Mouse (Mus musculus): ENCODE data around the gene Oxct1. TPM values are rescaled to one million over a fixed set of nuclear protein-coding genes. Genes with fewer than 3 reads are reported as not detected.

The Oxct1 gene
- polyA plus RNA-seq, 1 experiment from 2014 or later = 248 TPM

DNA sequence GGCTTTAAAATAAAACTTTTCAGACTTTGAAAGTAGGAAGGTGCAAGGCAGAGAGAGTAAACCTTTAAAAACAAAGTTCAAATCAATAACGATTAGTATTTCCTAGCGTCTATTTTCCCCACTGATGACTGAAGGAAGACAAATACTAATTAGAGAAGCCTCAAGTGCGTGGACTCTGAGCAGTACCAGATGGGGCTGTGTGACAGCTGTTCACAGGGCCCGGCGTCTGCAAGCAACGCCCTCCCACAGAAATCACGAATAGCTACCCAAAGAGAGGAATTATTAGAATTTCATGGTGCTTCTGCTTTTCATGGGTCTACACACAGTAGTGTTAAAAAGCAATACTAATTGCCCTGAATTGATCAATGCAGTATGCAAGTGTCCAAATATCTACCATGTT is 61.7 kb downstream of the Oxct1 start:
- WGBS = 65% methylated on average over 7 of the region's 7 CpGs
- no peak for ATAC-seq (ENCODE audit: low read depth)

DNA sequence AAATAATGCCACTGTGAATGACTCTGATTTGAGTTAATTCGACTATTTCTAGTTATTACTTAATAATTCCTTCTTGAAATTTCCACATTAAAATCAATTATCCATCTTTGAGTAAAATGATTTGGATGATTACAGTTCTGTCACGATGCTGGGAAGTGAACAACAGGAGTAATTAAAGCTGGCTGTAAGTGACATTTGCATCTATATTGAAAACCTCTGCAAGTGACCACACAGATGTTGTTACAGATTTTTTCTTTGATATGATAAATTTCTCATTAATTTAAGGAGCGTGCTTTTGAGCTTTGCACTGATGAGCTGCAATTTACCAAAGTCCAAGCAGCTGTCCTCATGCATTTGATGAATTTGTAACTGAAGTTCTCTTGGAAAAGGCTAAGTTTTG is 64.4 kb downstream of the Oxct1 start:
- 77% methylated on average over 3 of the region's 3 CpGs for WGBS
- no peaks in the 10 kb centered on the region for H3K4me1 ChIP-seq (replicated peaks; ENCODE audit: control insufficient read depth, insufficient read depth, low read length)
- H3K9me3 ChIP-seq (ENCODE audit: control insufficient read depth, low read length) = no peaks in the 10 kb centered on the region
- H3K36me3 ChIP-seq (ENCODE audit: control insufficient read depth, insufficient read depth, low read length) = peaks cover 2% of the 10 kb centered on the region; the same call in 1 of the 2 replicates
- no peaks in the 10 kb centered on the region for H3K27me3 ChIP-seq (ENCODE audit: control insufficient read depth, insufficient read depth, low read depth, low read length)
- H3K4me2 ChIP-seq (ENCODE audit: low read depth, low read length) = no peak overlapping the region
- no peak overlapping the region for H3K4me3 ChIP-seq (ENCODE audit: low read length)
- no peak overlapping the region for H3K27ac ChIP-seq (ENCODE audit: low read length)
- no peak overlapping the region for H3K9ac ChIP-seq (ENCODE audit: low read length)
- ATAC-seq (ENCODE audit: low read depth) = no peak

More for the DNA sequence above, 61.7 kb downstream of the Oxct1 start:
- H3K9me3 ChIP-seq (ENCODE audit: control insufficient read depth, low read length) = no peaks in the 10 kb centered on the region
- no peak overlapping the region for H3K4me3 ChIP-seq (ENCODE audit: low read length)
- no peaks in the 10 kb centered on the region for H3K4me1 ChIP-seq (replicated peaks; ENCODE audit: control insufficient read depth, insufficient read depth, low read length)
- H3K4me2 ChIP-seq (ENCODE audit: low read depth, low read length) = no peak overlapping the region
- no peak overlapping the region for H3K27ac ChIP-seq (ENCODE audit: low read length)
- no peaks in the 10 kb centered on the region for H3K27me3 ChIP-seq (ENCODE audit: control insufficient read depth, insufficient read depth, low read depth, low read length)
- peaks cover 2% of the 10 kb centered on the region; the same call in 1 of the 2 replicates for H3K36me3 ChIP-seq (ENCODE audit: control insufficient read depth, insufficient read depth, low read length)
- H3K9ac ChIP-seq (ENCODE audit: low read length) = no peak overlapping the region

DNA sequence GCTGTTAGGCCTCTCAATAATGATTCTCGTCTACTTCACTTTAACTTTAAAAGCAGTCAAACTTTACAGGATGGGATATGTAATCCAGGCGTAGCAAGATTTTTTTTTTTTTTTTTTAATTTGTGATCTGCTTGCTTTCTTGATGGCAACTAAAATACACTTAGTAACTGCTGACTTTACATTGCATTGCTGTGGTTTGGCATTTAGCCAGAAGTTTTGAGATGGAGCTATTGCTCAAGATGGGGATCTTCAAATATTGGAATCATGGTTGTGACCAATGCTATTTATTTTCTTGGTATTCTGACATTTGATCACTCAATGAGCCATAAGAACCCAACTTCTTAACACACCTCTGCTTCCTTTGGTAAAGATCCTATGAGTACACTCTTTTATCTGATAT is 66.4 kb downstream of the Oxct1 start:
- WGBS = 58% methylated on average over 2 of the region's 2 CpGs
- Histone ChIP-seq H3K4me2 (ENCODE audit: low read depth, low read length) (no peak overlapping the region), H3K36me3 (ENCODE audit: control insufficient read depth, insufficient read depth, low read length) (peaks cover 2% of the 10 kb centered on the region; the same call in 1 of the 2 replicates)

DNA sequence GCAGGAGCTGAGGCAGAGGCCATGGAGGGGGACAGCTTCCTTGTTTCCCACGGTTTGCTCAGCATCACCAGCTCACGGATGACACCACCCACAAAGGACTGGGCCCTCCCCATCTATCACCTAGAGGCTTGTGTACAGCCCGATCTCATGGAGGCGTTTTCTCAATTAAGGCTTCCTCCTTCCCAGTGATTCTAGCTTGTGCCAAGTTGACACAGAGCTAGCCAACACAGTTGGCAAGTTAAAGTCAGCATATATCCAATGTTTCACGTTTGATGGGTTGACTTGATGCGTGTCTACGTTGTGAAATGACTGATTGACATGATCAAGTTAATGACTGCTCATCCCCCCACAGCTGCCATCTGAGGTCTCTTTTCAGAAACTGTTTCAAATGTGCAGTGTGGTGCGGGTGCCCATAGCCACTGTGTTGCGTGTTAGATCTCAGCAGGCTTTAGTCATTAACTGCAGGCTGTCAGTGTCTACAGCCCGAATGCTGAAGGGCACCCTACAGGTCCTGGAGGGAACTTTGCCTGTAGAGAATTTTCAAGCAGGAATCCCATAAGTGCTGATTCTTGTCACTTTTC is 74.2 kb downstream of the Oxct1 start:
- H3K27ac ChIP-seq (ENCODE audit: low read length) = no peak overlapping the region
- H3K4me3 ChIP-seq (ENCODE audit: low read length) = no peak overlapping the region
- H3K9ac ChIP-seq (ENCODE audit: low read length) = no peak overlapping the region
- peaks cover 20% of the 10 kb centered on the region; the same call in 1 of the 2 replicates for H3K36me3 ChIP-seq (ENCODE audit: control insufficient read depth, insufficient read depth, low read length)
- no peak overlapping the region for H3K4me2 ChIP-seq (ENCODE audit: low read depth, low read length)
- H3K4me1 ChIP-seq (replicated peaks; ENCODE audit: control insufficient read depth, insufficient read depth, low read length) = no peaks in the 10 kb centered on the region
- no peaks in the 10 kb centered on the region for H3K27me3 ChIP-seq (ENCODE audit: control insufficient read depth, insufficient read depth, low read depth, low read length)
- ATAC-seq (ENCODE audit: low read depth) = no peak
- no peaks in the 10 kb centered on the region for H3K9me3 ChIP-seq (ENCODE audit: control insufficient read depth, low read length)
- WGBS = 87% methylated on average over 10 of the region's 10 CpGs

More for the DNA sequence above, 66.4 kb downstream of the Oxct1 start:
- Histone ChIP-seq H3K27me3 (ENCODE audit: control insufficient read depth, insufficient read depth, low read depth, low read length) (no peaks in the 10 kb centered on the region), H3K4me1 (replicated peaks; ENCODE audit: control insufficient read depth, insufficient read depth, low read length) (no peaks in the 10 kb centered on the region), H3K9me3 (ENCODE audit: control insufficient read depth, low read length) (no peaks in the 10 kb centered on the region), H3K27ac (ENCODE audit: low read length) (no peak overlapping the region), H3K9ac (ENCODE audit: low read length) (no peak overlapping the region), H3K4me3 (ENCODE audit: low read length) (no peak overlapping the region)
- ATAC-seq (ENCODE audit: low read depth) = no peak

DNA sequence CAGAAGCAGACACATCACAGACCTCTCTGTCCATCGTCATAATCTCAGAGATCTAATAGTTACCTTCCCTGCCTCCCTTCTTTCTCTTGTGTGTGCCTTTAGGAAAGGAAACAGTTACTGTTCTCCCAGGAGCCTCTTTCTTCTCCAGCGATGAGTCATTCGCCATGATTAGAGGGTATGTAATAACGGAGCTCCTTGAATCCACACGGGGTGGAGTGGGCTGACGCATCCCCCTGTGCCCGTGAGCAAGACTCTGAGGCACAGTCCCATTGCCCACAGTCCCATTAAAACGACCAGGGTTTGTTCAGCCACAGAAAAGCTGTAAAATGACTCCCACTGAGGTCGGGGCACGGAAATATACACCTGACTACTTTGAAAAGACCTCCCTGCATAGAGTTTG is 74.8 kb downstream of the Oxct1 start:
- H3K27ac ChIP-seq (ENCODE audit: low read length) = no peak overlapping the region
- H3K4me1 ChIP-seq (replicated peaks; ENCODE audit: control insufficient read depth, insufficient read depth, low read length) = no peaks in the 10 kb centered on the region
- H3K9ac ChIP-seq (ENCODE audit: low read length) = no peak overlapping the region
- no peaks in the 10 kb centered on the region for H3K27me3 ChIP-seq (ENCODE audit: control insufficient read depth, insufficient read depth, low read depth, low read length)
- ATAC-seq (ENCODE audit: low read depth) = no peak
- H3K9me3 ChIP-seq (ENCODE audit: control insufficient read depth, low read length) = no peaks in the 10 kb centered on the region
- H3K36me3 ChIP-seq (ENCODE audit: control insufficient read depth, insufficient read depth, low read length) = peaks cover 20% of the 10 kb centered on the region; the same call in 1 of the 2 replicates
- no peak overlapping the region for H3K4me3 ChIP-seq (ENCODE audit: low read length)
- 83% methylated on average over 10 of the region's 10 CpGs for WGBS
- no peak overlapping the region for H3K4me2 ChIP-seq (ENCODE audit: low read depth, low read length)

DNA sequence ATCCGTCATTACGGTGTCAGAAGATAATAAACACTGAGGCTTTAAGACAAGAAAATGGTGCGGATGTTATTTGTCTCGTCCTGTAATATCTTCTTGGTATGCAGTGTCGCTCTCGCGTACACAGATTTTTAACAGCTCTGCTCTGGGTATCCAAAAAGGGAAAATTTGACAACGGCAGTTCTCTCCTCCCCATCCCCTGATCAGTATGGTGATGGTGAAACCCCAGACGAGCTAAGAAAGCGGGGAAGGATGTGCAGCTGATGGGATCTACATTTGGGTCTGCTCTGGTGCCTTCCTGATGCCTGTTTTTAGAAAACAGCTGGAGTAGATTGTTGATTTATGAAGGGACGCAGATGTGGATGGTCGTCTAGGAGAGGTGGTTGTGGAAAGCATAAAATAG is 78.1 kb downstream of the Oxct1 start:
- 52% methylated on average over 12 of the region's 12 CpGs for WGBS
- Histone ChIP-seq H3K36me3 (ENCODE audit: control insufficient read depth, insufficient read depth, low read length) (peaks cover 13% of the 10 kb centered on the region; the same call in 1 of the 2 replicates), H3K27me3 (ENCODE audit: control insufficient read depth, insufficient read depth, low read depth, low read length) (no peaks in the 10 kb centered on the region), H3K9me3 (ENCODE audit: control insufficient read depth, low read length) (no peaks in the 10 kb centered on the region), H3K27ac (ENCODE audit: low read length) (no peak overlapping the region), H3K4me2 (ENCODE audit: low read depth, low read length) (no peak overlapping the region), H3K9ac (ENCODE audit: low read length) (no peak overlapping the region), H3K4me3 (ENCODE audit: low read length) (no peak overlapping the region), H3K4me1 (replicated peaks; ENCODE audit: control insufficient read depth, insufficient read depth, low read length) (no peaks in the 10 kb centered on the region)
- ATAC-seq (ENCODE audit: low read depth) = no peak

DNA sequence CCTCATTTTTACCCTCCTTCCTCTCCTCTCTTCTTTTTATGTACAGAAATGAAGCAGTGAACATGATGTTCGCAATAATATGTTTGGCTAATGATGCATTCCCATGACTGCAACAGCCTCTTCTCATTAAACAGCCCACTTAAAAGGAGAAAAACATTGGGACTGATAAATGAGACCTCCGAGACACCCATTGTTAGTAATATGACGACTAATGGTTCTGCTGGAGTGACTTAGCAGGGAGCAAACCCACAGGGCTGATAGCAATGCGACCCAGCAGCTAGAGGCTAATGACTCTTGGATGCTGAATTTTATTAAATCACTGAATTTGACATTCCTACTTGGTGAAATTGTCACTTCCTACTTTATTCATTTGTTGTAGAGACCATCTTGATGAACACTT is 79.3 kb downstream of the Oxct1 start:
- no peak overlapping the region for H3K27ac ChIP-seq (ENCODE audit: low read length)
- ATAC-seq (ENCODE audit: low read depth) = no peak
- no peaks in the 10 kb centered on the region for H3K4me1 ChIP-seq (replicated peaks; ENCODE audit: control insufficient read depth, insufficient read depth, low read length)
- no peaks in the 10 kb centered on the region for H3K9me3 ChIP-seq (ENCODE audit: control insufficient read depth, low read length)
- peaks cover 12% of the 10 kb centered on the region; the same call in 1 of the 2 replicates for H3K36me3 ChIP-seq (ENCODE audit: control insufficient read depth, insufficient read depth, low read length)
- no peak overlapping the region for H3K4me3 ChIP-seq (ENCODE audit: low read length)
- H3K27me3 ChIP-seq (ENCODE audit: control insufficient read depth, insufficient read depth, low read depth, low read length) = no peaks in the 10 kb centered on the region
- no peak overlapping the region for H3K4me2 ChIP-seq (ENCODE audit: low read depth, low read length)
- H3K9ac ChIP-seq (ENCODE audit: low read length) = no peak overlapping the region
- WGBS = 57% methylated on average over 4 of the region's 4 CpGs

DNA sequence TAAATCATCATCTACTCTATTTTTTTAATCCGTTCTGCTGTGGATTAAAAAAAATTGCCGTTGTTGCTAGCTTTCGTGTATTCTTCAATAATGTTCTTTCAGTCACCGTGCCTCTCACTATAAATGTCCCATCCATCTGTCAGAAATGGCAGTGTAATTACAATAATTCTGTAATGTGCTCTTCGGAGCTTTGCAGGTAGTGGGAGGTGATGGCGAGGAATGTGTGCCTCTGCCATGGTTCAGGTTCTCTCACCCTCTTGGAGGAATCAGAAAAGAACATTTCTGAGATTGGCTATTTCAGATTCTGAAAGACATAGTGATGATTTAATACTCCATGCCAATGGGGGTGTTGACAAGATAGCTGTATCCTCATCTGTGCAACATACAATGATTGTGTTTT is 93.8 kb downstream of the Oxct1 start:
- no peak overlapping the region for H3K27ac ChIP-seq (ENCODE audit: low read length)
- no peaks in the 10 kb centered on the region for H3K27me3 ChIP-seq (ENCODE audit: control insufficient read depth, insufficient read depth, low read depth, low read length)
- no peak for ATAC-seq (ENCODE audit: low read depth)
- no peak overlapping the region for H3K9ac ChIP-seq (ENCODE audit: low read length)
- H3K9me3 ChIP-seq (ENCODE audit: control insufficient read depth, low read length) = no peaks in the 10 kb centered on the region
- no peak overlapping the region for H3K4me3 ChIP-seq (ENCODE audit: low read length)
- H3K36me3 ChIP-seq (ENCODE audit: control insufficient read depth, insufficient read depth, low read length) = no peaks in the 10 kb centered on the region
- H3K4me2 ChIP-seq (ENCODE audit: low read depth, low read length) = no peak overlapping the region
- WGBS = 84% methylated on average over 6 of the region's 6 CpGs
- no peaks in the 10 kb centered on the region for H3K4me1 ChIP-seq (replicated peaks; ENCODE audit: control insufficient read depth, insufficient read depth, low read length)

DNA sequence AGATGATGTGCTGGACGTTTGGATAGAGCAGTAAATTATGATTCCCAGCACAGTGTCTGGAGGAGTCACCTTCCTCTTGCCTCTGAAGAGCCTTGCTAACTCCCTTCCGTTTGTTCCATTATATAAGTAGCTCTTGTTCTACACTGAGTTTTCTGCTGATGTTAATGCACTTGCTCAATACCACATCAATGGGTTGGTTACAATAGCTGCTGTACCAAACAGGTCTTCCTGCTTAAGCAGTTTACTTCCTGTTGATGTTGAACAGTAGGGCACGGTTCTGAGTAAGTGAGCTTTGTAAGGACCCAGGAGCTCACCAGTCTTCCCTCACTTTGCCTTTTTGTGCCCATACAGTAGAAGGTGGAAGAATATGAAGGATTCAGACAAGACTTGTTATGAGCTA is 98.5 kb downstream of the Oxct1 start:
- no peaks in the 10 kb centered on the region for H3K36me3 ChIP-seq (ENCODE audit: control insufficient read depth, insufficient read depth, low read length)
- H3K4me3 ChIP-seq (ENCODE audit: low read length) = no peak overlapping the region
- no peak for ATAC-seq (ENCODE audit: low read depth)
- H3K4me1 ChIP-seq (replicated peaks; ENCODE audit: control insufficient read depth, insufficient read depth, low read length) = no peaks in the 10 kb centered on the region
- WGBS = 67% methylated on average over 3 of the region's 3 CpGs
- no peaks in the 10 kb centered on the region for H3K27me3 ChIP-seq (ENCODE audit: control insufficient read depth, insufficient read depth, low read depth, low read length)
- no peak overlapping the region for H3K27ac ChIP-seq (ENCODE audit: low read length)
- H3K9me3 ChIP-seq (ENCODE audit: control insufficient read depth, low read length) = no peaks in the 10 kb centered on the region
- no peak overlapping the region for H3K4me2 ChIP-seq (ENCODE audit: low read depth, low read length)
- no peak overlapping the region for H3K9ac ChIP-seq (ENCODE audit: low read length)

DNA sequence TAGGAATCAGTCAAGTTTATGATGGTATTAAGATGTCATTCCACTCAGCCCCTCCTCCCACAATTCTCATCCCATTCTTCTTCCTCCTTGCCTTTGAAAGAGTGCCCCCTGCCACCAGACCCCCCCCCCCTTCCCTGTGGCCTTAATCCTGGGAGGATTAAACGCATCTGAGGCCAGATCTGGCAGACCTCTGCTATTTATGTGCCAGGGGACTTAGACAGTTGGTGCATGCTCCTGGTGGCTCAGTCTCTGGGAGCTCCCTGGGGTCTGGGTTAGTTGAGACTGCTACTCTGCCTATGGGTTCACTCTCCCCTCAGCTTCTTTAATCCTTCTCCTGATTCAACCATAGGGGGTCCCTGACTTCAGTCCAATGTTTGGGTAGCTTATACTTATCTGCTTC is 112.3 kb downstream of the Oxct1 start:
- 47% methylated on average over 1 of the region's 1 CpGs for WGBS
- H3K27me3 ChIP-seq (ENCODE audit: control insufficient read depth, insufficient read depth, low read depth, low read length) = no peaks in the 10 kb centered on the region
- no peak overlapping the region for H3K27ac ChIP-seq (ENCODE audit: low read length)
- H3K9me3 ChIP-seq (ENCODE audit: control insufficient read depth, low read length) = no peaks in the 10 kb centered on the region
- H3K36me3 ChIP-seq (ENCODE audit: control insufficient read depth, insufficient read depth, low read length) = peaks cover 8% of the 10 kb centered on the region
- no peak overlapping the region for H3K9ac ChIP-seq (ENCODE audit: low read length)
- H3K4me1 ChIP-seq (replicated peaks; ENCODE audit: control insufficient read depth, insufficient read depth, low read length) = no peaks in the 10 kb centered on the region
- no peak overlapping the region for H3K4me2 ChIP-seq (ENCODE audit: low read depth, low read length)
- no peak for ATAC-seq (ENCODE audit: low read depth)
- H3K4me3 ChIP-seq (ENCODE audit: low read length) = no peak overlapping the region

Data from lung, embryonic 16.5 days (tissue).